ENCODE assay signal across 8 mouse cellular contexts in genomic region chr19:7267781-7268721, GRCm38 (mm10). TPM values are rescaled to one million over a fixed set of nuclear protein-coding genes. Genes with fewer than 3 reads are reported as not detected.
DNase-seq lines count a peak whose midpoint lies in the region; ATAC-seq and TF ChIP-seq lines count a peak whose summit lies in the region.

No protein-coding gene starts in this region.

- H3K4me1 ChIP-seq in intestine, embryonic 15.5 days (replicated peaks) = peaks cover 53% of the 10 kb centered on the region
- peaks cover 46% of the 10 kb centered on the region for H3K4me1 ChIP-seq in limb, embryonic 14.5 days (ENCODE audit: control insufficient read depth, insufficient read depth, low read length)
- peaks cover 68% of the 10 kb centered on the region for H3K4me1 ChIP-seq in midbrain, embryonic 15.5 days

- no peaks in the 10 kb centered on the region for H3K27me3 ChIP-seq in intestine, embryonic 15.5 days (replicated peaks)
- H3K27me3 ChIP-seq in limb, embryonic 14.5 days (ENCODE audit: control insufficient read depth, insufficient read depth, low read length) = no peaks in the 10 kb centered on the region
- H3K27me3 ChIP-seq in midbrain, embryonic 15.5 days (replicated peaks) = no peaks in the 10 kb centered on the region

- peak overlapping the region; percentile 84 for H3K9ac ChIP-seq in intestine, embryonic 15.5 days
- peak overlapping the region; percentile 86 for H3K9ac ChIP-seq in limb, embryonic 14.5 days (ENCODE audit: low read depth, low read length, severe bottlenecking)
- H3K9ac ChIP-seq in midbrain, embryonic 15.5 days = peak overlapping the region; percentile 91

- ATAC-seq in common myeloid progenitor, adult 5-6 weeks (replicated peaks; ENCODE audit: low read depth, poor library complexity, severe bottlenecking) = peak; percentile 41; the same call in 1 of the 2 replicates
- peak; percentile 65 for ATAC-seq in intestine, embryonic 15.5 days
- peak; percentile 77 for ATAC-seq in limb, embryonic 14.5 days (ENCODE audit: low FRiP score, low read depth)
- peak; percentile 68 for ATAC-seq in midbrain, embryonic 15.5 days (replicated peaks)

- H3K27ac ChIP-seq in intestine, embryonic 15.5 days = peak overlapping the region; percentile 95
- peak overlapping the region; percentile 91 for H3K27ac ChIP-seq in limb, embryonic 14.5 days (replicated peaks; ENCODE audit: low read depth, low read length)
- peak overlapping the region; percentile 97 for H3K27ac ChIP-seq in midbrain, embryonic 15.5 days

- peak; percentile 75 for DNase-seq in layer of hippocampus, adult 11-12 months (ENCODE audit: low spot score)
- no peak for DNase-seq in layer of hippocampus, adult 9-10 months (ENCODE audit: low spot score)
- peak; percentile 78 to 88 for DNase-seq in gastrocnemius, postnatal 4 days (ENCODE audit: low spot score in 2 of 2)
- peak; percentile 90 for DNase-seq in limb, embryonic 14.5 days (ENCODE audit: low spot score)
- DNase-seq in spleen, postnatal 4 days (ENCODE audit: low spot score in 2 of 2) = peak; percentile 73 to 84

- H3K9me3 ChIP-seq in intestine, embryonic 15.5 days = no peaks in the 10 kb centered on the region
- no peaks in the 10 kb centered on the region for H3K9me3 ChIP-seq in limb, embryonic 14.5 days (ENCODE audit: control insufficient read depth, low read length)
- H3K9me3 ChIP-seq in midbrain, embryonic 15.5 days = no peaks in the 10 kb centered on the region

- H3K4me2 ChIP-seq in intestine, embryonic 15.5 days (replicated peaks) = peak overlapping the region; percentile 90
- H3K4me2 ChIP-seq in limb, embryonic 14.5 days (replicated peaks; ENCODE audit: low read depth, low read length, severe bottlenecking) = peak overlapping the region; percentile 82
- peak overlapping the region; percentile 79 for H3K4me2 ChIP-seq in midbrain, embryonic 15.5 days

- WGBS in intestine, embryonic 15.5 days = under 1% methylated on average over 76 of the region's 97 CpGs
- WGBS in limb, embryonic 14.5 days = 3% methylated on average over 25 of the region's 97 CpGs
- 1% methylated on average over 74 of the region's 97 CpGs for WGBS in midbrain, embryonic 15.5 days

- no peaks in the 10 kb centered on the region for H3K36me3 ChIP-seq in intestine, embryonic 15.5 days
- H3K36me3 ChIP-seq in limb, embryonic 14.5 days (ENCODE audit: control insufficient read depth, insufficient read depth, low read length) = peaks cover 28% of the 10 kb centered on the region
- peaks cover 11% of the 10 kb centered on the region for H3K36me3 ChIP-seq in midbrain, embryonic 15.5 days (replicated peaks)

- TF ChIP-seq POLR2A in limb, embryonic 14.5 days (IDR thresholded peaks at IDR 0.05; ENCODE audit: borderline replicate concordance, extremely low read depth, insufficient read depth, insufficient read length) = 0 out of 2 replicates have a peak, but pooled peaks have one; percentile 47

- peak overlapping the region; percentile 76 for H3K4me3 ChIP-seq in intestine, embryonic 15.5 days (replicated peaks)
- peak overlapping the region; percentile 87 for H3K4me3 ChIP-seq in limb, embryonic 14.5 days (replicated peaks; ENCODE audit: low read length)
- peak overlapping the region; percentile 81 for H3K4me3 ChIP-seq in midbrain, embryonic 15.5 days

RNA-seq across cellular contexts. Expression of gene Rcor2, which starts 0.9 kb away (rescaled TPM):
- 5.9 and 9.0 TPM in 2 replicates for total RNA-seq in common myeloid progenitor, adult 5-6 weeks (2017)
- total RNA-seq in gastrocnemius, postnatal 4 days (2021) = 10 to 100 TPM; 11.0 to 13.1 TPM
- polyA plus RNA-seq in intestine, embryonic 15.5 days (2015; fragmentation: Nextera tagmentation; extraction: Ambion mirVana) = 12.1 and 12.8 TPM in 2 replicates
- 69.4 and 80.9 TPM in 2 replicates for polyA plus RNA-seq in limb, embryonic 14.5 days (2012; rRNA removed)
- 9.8 and 10.2 TPM in 2 replicates for polyA plus RNA-seq in limb, embryonic 14.5 days (2014; fragmentation: Nextera tagmentation; extraction: Ambion mirVana)
- polyA plus RNA-seq in midbrain, embryonic 15.5 days (2015; fragmentation: Nextera tagmentation; extraction: Ambion mirVana) = 25.3 and 30.4 TPM in 2 replicates

RNA-seq across cellular contexts. Expression of gene Naa40, which starts 27.1 kb away (rescaled TPM):
- total RNA-seq in common myeloid progenitor, adult 5-6 weeks (2017) = 31.5 and 39.4 TPM in 2 replicates
- total RNA-seq in gastrocnemius, postnatal 4 days (2021) = 10 to 100 TPM; 20.1 to 22.4 TPM
- 49.8 and 52.9 TPM in 2 replicates for polyA plus RNA-seq in intestine, embryonic 15.5 days (2015; fragmentation: Nextera tagmentation; extraction: Ambion mirVana)
- 55.9 and 62.8 TPM in 2 replicates for polyA plus RNA-seq in limb, embryonic 14.5 days (2012; rRNA removed)
- polyA plus RNA-seq in limb, embryonic 14.5 days (2014; fragmentation: Nextera tagmentation; extraction: Ambion mirVana) = 50.1 and 54.1 TPM in 2 replicates
- polyA plus RNA-seq in midbrain, embryonic 15.5 days (2015; fragmentation: Nextera tagmentation; extraction: Ambion mirVana) = 70.1 and 75.1 TPM in 2 replicates

RNA-seq across cellular contexts. Expression of gene Cox8a, which starts 50.6 kb away (rescaled TPM):
- total RNA-seq in common myeloid progenitor, adult 5-6 weeks (2017) = 385 and 388 TPM in 2 replicates
- 100 to 1,000 TPM; 437 to 448 TPM for total RNA-seq in gastrocnemius, postnatal 4 days (2021)
- 1,343 and 1,351 TPM in 2 replicates for polyA plus RNA-seq in intestine, embryonic 15.5 days (2015; fragmentation: Nextera tagmentation; extraction: Ambion mirVana)
- 478 and 552 TPM in 2 replicates for polyA plus RNA-seq in limb, embryonic 14.5 days (2012; rRNA removed)
- polyA plus RNA-seq in limb, embryonic 14.5 days (2014; fragmentation: Nextera tagmentation; extraction: Ambion mirVana) = 850 and 909 TPM in 2 replicates
- 837 and 848 TPM in 2 replicates for polyA plus RNA-seq in midbrain, embryonic 15.5 days (2015; fragmentation: Nextera tagmentation; extraction: Ambion mirVana)
